Mouse (Mus musculus): ENCODE data around the gene Yju2. TPM values are rescaled to one million over a fixed set of nuclear protein-coding genes. Genes with fewer than 3 reads are reported as not detected.

The Yju2 gene
- polyA plus RNA-seq, 1 experiment from 2014 or later: 15.0 TPM

DNA sequence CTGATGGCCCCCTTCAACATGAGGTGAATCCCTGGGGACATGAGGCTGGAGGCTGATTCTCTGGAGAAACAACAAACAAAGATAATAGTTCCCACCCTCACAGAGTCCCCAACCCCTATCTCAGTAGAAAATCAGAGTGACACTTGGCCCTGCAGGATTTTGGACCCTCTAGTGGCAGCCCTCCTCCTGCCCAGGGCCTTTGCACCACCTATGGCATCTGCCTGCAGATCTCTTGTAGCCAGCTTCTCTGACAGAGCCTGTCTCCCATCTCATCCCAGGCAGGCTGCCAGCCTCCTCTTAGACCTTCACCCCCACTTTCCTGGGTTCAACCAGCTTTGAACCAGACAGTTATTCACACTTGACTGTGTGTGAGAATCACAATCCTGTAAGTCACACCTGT, 1.9 kb downstream of the Yju2 start:
- in situ Hi-C loops (cut with MboI; ENCODE audit: low pct_unique_long_range_greater_than_20kb): loop anchor here (10.0 kb wide), 1 partner anchor 54 kb away; no protein-coding TSS in a partner anchor
- no peak for TF ChIP-seq CTCF (IDR thresholded peaks at IDR 0.05)
- H3K27me3 ChIP-seq: no peaks in the 10 kb centered on the region
- DNase-seq (ENCODE audit: low read depth, low spot score): no peak
- POLR2A ChIA-PET: interaction anchor here (1.3 kb wide), 1 partner anchor 16 kb away, joined by 3 read pairs; no protein-coding TSS in a partner anchor
- ATAC-seq: no peak
- CTCF ChIA-PET: no interaction called here

DNA sequence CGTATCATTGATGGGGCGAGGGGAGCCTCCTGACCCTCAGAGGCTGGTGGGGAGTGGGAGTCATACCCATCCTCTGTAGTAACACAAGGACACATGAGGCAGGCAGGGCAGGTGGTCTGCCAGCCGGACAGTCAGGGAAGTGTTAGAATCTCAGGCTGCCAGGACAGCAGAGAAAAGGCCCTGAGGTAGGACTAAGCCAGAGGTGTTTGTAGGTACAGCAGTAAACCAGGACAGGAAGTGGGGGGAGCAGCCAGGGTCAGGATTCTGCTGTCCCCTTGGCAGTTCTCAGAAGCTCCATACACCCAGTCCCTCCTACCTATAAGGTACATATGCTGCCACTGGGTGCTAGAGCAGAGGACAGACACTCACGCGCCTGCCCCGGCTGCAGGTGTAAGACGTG, 2.7 kb downstream of the Yju2 start:
- in situ Hi-C loops (cut with MboI; ENCODE audit: low pct_unique_long_range_greater_than_20kb): loop anchor here (10.0 kb wide), 1 partner anchor 53 kb away; no protein-coding TSS in a partner anchor
- ATAC-seq: no peak
- no peak for DNase-seq (ENCODE audit: low read depth, low spot score)
- H3K27me3 ChIP-seq: no peaks in the 10 kb centered on the region
- POLR2A ChIA-PET: no interaction called here
- TF ChIP-seq CTCF (IDR thresholded peaks at IDR 0.05): no peak
- CTCF ChIA-PET: no interaction called here

DNA sequence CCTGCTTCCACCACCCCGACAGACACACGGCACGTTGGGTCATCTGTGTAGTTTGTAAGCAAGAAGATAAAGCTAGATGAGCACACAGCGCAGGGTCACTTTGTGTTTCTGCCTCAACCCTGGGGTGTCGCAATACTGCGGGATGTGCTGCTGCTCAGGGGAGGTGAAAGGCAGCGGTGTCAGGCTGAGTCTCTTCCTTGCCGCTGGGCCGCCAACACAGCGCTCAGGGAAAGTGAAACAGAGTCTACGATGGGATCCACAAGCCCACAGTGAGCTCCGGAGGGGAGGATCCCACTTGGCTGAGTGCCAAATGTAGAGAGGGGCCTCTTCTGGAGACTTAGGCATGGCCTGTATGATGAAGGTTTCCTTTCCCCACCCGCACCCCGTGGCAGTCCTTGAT, 4.3 kb downstream of the Yju2 start:
- ATAC-seq (no peak), DNase-seq (ENCODE audit: low read depth, low spot score) (no peak)
- POLR2A ChIA-PET: no interaction called here
- no peaks in the 10 kb centered on the region for H3K27me3 ChIP-seq
- TF ChIP-seq CTCF (IDR thresholded peaks at IDR 0.05): no peak
- in situ Hi-C loops (cut with MboI; ENCODE audit: low pct_unique_long_range_greater_than_20kb): loop anchor here (10.0 kb wide), 1 partner anchor 52 kb away; no protein-coding TSS in a partner anchor
- CTCF ChIA-PET: interaction anchor here (0.9 kb wide), 1 partner anchor 11 kb away, joined by 3 read pairs; no protein-coding TSS in a partner anchor

DNA sequence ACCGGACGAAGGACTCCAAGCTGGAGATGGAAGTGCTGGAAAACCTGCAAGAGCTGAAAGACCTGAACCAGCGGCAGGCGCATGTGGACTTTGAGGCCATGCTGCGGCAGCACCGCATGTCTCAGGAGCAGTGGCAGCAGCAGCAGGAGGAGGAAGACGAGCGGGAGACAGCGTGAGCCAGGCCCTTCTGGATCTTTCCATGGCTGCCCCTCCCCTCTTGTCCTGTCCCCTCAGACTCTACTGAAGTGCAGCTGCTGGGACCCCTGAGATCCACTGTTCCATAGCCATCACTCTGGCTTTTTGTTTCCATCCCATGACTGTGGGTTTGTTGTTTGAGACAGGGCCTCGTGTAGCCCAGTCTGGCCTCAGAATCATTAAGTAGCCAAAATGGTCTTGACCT, 5.6 kb downstream of the Yju2 start:
- ChIA-PET POLR2A (no interaction called here), CTCF (interaction anchor here (1.0 kb wide), 1 partner anchor 12 kb away, joined by 3 read pairs; no protein-coding TSS in a partner anchor)
- no peaks in the 10 kb centered on the region for H3K27me3 ChIP-seq
- no peak for DNase-seq (ENCODE audit: low read depth, low spot score)
- no peak for ATAC-seq
- in situ Hi-C loops (cut with MboI; ENCODE audit: low pct_unique_long_range_greater_than_20kb): loop anchor here (10.0 kb wide), 1 partner anchor 50 kb away; no protein-coding TSS in a partner anchor
- TF ChIP-seq CTCF (IDR thresholded peaks at IDR 0.05): no peak

DNA sequence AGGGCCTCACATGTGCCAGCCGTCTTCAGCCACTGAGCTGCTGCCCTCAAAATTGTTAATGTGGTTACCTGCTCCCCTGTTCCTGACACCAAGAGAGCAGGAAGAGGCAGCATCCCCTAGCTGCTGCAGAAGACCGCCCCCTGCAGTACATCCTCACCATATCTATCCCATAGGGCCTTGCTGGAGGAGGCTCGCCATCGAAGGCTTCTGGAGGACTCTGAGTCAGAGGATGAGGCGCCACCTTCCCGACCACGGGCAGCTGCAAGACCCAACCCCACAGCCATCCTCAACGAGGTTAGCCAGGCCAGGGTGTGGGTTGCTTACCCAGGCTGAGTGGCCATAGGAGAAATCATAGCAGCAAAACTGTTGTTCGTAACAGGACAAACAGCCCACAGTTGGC, 6.1 kb downstream of the Yju2 start:
- no peaks in the 10 kb centered on the region for H3K27me3 ChIP-seq
- DNase-seq (ENCODE audit: low read depth, low spot score): no peak
- POLR2A ChIA-PET: no interaction called here
- CTCF ChIA-PET: interaction anchor here (1.0 kb wide), 1 partner anchor 11 kb away, joined by 3 read pairs; no protein-coding TSS in a partner anchor
- no peak for TF ChIP-seq CTCF (IDR thresholded peaks at IDR 0.05)
- no peak for ATAC-seq
- in situ Hi-C loops (cut with MboI; ENCODE audit: low pct_unique_long_range_greater_than_20kb): loop anchor here (10.0 kb wide), 1 partner anchor 50 kb away; no protein-coding TSS in a partner anchor

DNA sequence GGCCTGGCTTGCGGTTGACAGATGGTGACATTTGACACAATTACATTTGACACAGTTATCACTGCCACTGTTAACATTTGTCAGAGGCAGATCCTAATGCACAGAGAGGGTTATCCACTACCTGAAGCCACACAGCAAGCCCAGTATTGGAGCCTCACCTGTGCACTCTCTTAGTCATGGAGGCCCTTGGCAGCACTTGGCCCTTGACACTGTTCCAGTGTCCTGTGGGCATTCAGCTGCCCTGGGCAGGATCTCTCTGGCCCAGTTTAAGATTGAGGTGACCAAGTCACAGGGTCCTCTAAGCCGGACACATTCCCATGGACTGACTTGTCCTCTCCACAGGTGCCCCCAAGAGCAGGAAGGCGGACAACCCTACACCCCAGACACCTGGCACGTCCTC, 8.3 kb downstream of the Yju2 start:
- no peaks in the 10 kb centered on the region for H3K27me3 ChIP-seq
- POLR2A ChIA-PET: interaction anchor here (0.6 kb wide), 1 partner anchor 9 kb away, joined by 3 read pairs; no protein-coding TSS in a partner anchor
- in situ Hi-C loops (cut with MboI; ENCODE audit: low pct_unique_long_range_greater_than_20kb): loop anchor here (10.0 kb wide), 1 partner anchor 48 kb away; no protein-coding TSS in a partner anchor
- no peak for DNase-seq (ENCODE audit: low read depth, low spot score)
- ATAC-seq: no peak
- TF ChIP-seq CTCF (IDR thresholded peaks at IDR 0.05): no peak
- CTCF ChIA-PET: interaction anchor here (0.9 kb wide), 1 partner anchor 51 kb away, joined by 3 read pairs; no protein-coding TSS in a partner anchor

DNA sequence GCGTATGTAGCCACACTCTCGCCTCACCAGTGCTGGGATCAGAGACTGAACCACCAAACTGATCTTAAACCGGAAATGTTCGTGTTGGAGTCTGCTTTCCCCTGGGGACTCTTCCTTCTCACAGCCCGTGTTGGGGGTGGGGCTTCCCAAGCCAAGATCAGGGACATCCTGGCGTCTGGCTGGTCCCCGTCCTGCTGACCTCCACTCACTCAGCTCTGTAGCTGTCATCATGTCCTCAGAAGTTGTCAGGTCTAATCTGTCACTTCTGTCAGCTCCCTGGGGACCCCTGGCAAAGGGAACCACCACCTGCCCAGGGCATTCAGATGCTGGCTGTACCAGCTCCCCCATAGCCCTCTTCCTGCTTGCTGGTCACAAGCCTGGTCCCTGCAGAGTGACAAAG, 9.3 kb downstream of the Yju2 start:
- POLR2A ChIA-PET: no interaction called here

DNA sequence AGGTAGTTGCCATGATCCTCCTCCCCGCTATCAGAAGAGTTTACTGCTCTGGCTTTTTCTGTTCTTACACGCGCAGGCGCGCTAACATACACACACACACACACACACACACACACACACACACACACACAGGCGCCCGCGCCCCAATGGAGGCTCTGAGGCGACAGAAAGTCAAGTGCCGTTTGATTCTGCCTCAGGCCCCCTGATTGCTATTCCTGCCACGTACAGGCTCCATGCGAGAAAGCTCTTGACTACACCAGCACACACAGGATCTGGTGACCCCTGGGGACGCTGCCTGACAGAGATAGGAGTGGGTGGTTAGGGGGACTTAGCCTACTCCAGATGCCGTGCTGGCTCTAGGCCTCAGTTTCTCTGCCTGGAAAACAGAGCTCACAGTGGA, 10.7 kb downstream of the Yju2 start:
- ChIA-PET CTCF (no interaction called here), POLR2A (no interaction called here)
- no peak for TF ChIP-seq CTCF (IDR thresholded peaks at IDR 0.05)
- DNase-seq (ENCODE audit: low read depth, low spot score) (no peak), ATAC-seq (no peak)
- in situ Hi-C loops (cut with MboI; ENCODE audit: low pct_unique_long_range_greater_than_20kb): loop anchor here (10.0 kb wide), 1 partner anchor 45 kb away; no protein-coding TSS in a partner anchor
- H3K27me3 ChIP-seq: no peaks in the 10 kb centered on the region

More for the DNA sequence above, 9.3 kb downstream of the Yju2 start:
- CTCF ChIA-PET: interaction anchor here (0.6 kb wide), 1 partner anchor 1284 kb away, joined by 3 read pairs; no protein-coding TSS in a partner anchor
- DNase-seq (ENCODE audit: low read depth, low spot score) (no peak), ATAC-seq (no peak)
- no peaks in the 10 kb centered on the region for H3K27me3 ChIP-seq
- no peak for TF ChIP-seq CTCF (IDR thresholded peaks at IDR 0.05)
- in situ Hi-C loops (cut with MboI; ENCODE audit: low pct_unique_long_range_greater_than_20kb): loop anchor here (10.0 kb wide), 1 partner anchor 47 kb away; no protein-coding TSS in a partner anchor

DNA sequence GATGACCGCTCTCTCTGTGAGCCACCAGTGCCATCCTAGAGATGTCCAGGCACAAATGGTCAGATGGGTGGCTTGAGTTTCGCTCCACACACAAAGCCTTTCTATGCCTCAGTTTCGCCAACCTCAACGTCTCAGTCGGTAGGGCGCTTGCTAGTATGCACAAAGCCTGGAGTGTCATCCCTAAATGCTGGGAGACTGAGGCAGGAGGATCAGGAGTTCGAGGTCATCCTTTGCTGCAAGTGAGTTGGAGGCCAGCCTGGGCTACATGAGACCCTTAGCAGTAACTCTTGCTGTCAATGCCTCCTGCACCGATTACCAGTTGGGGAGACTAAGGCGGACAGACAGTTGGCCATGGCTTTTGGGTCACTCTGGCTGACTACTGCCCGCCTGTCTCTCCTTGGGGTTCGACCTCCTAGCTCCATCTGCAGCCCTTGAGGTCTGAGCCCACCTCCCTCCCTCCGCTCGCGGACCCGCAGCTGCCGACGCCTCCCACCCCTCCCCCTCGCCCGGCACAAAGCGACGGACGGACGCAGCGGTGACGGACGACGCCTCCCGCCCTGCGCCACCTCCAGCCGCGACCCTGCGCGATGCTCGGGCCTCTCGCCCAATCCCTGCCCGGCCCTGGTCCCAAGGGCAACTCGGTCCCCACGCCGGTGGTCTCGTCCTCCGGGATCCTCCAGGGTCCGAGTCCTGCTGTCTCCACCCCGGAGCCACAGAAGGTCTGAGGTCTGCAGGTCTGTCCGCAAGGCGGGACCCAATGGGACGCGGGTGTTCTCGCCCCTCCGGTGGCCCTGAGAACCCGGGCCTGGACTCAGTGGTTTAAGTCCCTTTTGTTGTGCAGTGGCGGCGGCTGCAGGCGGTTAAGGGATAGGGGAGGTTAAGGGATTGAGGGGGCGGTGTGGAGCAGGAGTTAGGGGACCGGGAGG, 11.3 kb downstream of the Yju2 start, which contains the start of gene Shd:
TSS of gene Shd (plus strand) at position 502 of the 926 bp plus-strand sequence.
- ChIA-PET CTCF (no interaction called here), POLR2A (no interaction called here)
- DNase-seq (ENCODE audit: low read depth, low spot score) (no peak), ATAC-seq (no peak)
- in situ Hi-C loops (cut with MboI; ENCODE audit: low pct_unique_long_range_greater_than_20kb): loop anchor here (10.0 kb wide), 1 partner anchor 45 kb away; no protein-coding TSS in a partner anchor
- no peak for TF ChIP-seq CTCF (IDR thresholded peaks at IDR 0.05)
- H3K27me3 ChIP-seq: no peaks in the 10 kb centered on the region

DNA sequence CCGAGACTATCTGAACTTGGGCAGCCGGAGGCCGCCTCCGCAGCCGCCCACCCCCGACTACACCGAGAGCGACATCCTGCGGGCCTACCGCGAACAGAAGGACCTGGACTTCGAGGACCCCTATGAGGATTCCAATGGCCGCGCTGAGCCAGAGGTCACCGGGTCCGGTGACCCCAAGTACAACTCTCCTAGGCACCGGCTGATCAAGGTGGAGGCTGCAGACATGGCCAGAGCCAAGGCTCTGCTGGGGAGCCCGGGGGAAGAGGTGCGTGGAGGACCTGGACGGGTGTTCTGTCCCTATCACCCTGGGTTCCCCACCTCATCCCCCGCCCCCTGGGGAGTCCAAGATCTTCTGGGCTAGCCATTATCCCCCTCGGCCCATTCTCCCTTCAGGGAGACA, 12.6 kb downstream of the Yju2 start:
- ATAC-seq (no peak), DNase-seq (ENCODE audit: low read depth, low spot score) (no peak)
- in situ Hi-C loops (cut with MboI; ENCODE audit: low pct_unique_long_range_greater_than_20kb): no loop called here
- no peaks in the 10 kb centered on the region for H3K27me3 ChIP-seq
- POLR2A ChIA-PET: no interaction called here
- CTCF ChIA-PET: no interaction called here
- TF ChIP-seq CTCF (IDR thresholded peaks at IDR 0.05): no peak

All from Patski (cell line).